Mouse (Mus musculus) limb, embryonic 10.5 days (tissue): ENCODE results near the gene Sall2. TPM values are rescaled to one million over a fixed set of nuclear protein-coding genes. Genes with fewer than 3 reads are reported as not detected.
A peak's percentile ranks its signal among the peaks of the same experiment; 100 is the strongest.

Experiments
- DNase-seq: peaks from one replicate; pipeline ENCODE4 v3.0.0-alpha.2; 2017; ENCODE audit warnings: low spot score
- H3K27ac ChIP-seq: fragments of 300-500 bp; sonication (generic); 2 replicates; pipeline ENCODE4 v1.5.1; 2016; ENCODE audit warnings: mild to moderate bottlenecking
- H3K27me3 ChIP-seq: fragments of 300-500 bp; sonication (generic); 2 replicates; pipeline ENCODE4 v1.6.1; 2016; ENCODE audit warnings: low read depth, mild to moderate bottlenecking; ENCODE audit not compliant: poor library complexity, severe bottlenecking
- H3K36me3 ChIP-seq: fragments of 300-500 bp; sonication (generic); 2 replicates; pipeline ENCODE4 v1.6.1; 2016; ENCODE audit warnings: mild to moderate bottlenecking, moderate library complexity
- H3K4me1 ChIP-seq: fragments of 300-500 bp; sonication (generic); 2 replicates; pipeline ENCODE4 v1.6.1; 2016
- H3K4me3 ChIP-seq: fragments of 300-500 bp; sonication (generic); 2 replicates; pipeline ENCODE4 v1.5.1; 2016; ENCODE audit warnings: mild to moderate bottlenecking, moderate library complexity
- H3K9me3 ChIP-seq: fragments of 300-500 bp; sonication (generic); replicated peaks from 2 replicates; pipeline ENCODE4 v1.6.1; 2016; ENCODE audit warnings: mild to moderate bottlenecking
- WGBS: fragments of 180-500 bp; shearing (Covaris S2); methylation state at CpG from one replicate; pipeline ENCODE4 v1.1.7; 2016; 5-methylcytosine and 5-hydroxymethylcytosine counted together
- polyA plus RNA-seq: library from polyadenylated mRNA; unstranded; fragments of >200 nt; fragmentation: Nextera tagmentation; extraction: Ambion mirVana; gene quantifications from 2 replicates; pipeline ENCODE4 v1.2.1, GENCODE M21; 2016

Sall2 gene
- 30.8 and 36.1 TPM in 2 replicates for polyA plus RNA-seq

GRCm38 (mm10) chr14:52327910-52328812 is at the start of gene Sall2:
Gene Sall2, minus strand, starts transcription at chr14:52328762.
- Histone ChIP-seq H3K27ac (peak within 1 kb of the TSS; percentile 30; the same call in 1 of the 2 replicates), H3K27me3 (peaks cover 76% of the 10 kb centered on the region), H3K4me1 (peaks cover 10% of the 10 kb centered on the region), H3K36me3 (no peaks in the 10 kb centered on the region), H3K9me3 (no peaks in the 10 kb centered on the region), H3K4me3 (peak within 1 kb of the TSS; percentile 53)
- 1% methylated on average over 26 of the region's 26 CpGs for WGBS
- no peak for DNase-seq

DNA sequence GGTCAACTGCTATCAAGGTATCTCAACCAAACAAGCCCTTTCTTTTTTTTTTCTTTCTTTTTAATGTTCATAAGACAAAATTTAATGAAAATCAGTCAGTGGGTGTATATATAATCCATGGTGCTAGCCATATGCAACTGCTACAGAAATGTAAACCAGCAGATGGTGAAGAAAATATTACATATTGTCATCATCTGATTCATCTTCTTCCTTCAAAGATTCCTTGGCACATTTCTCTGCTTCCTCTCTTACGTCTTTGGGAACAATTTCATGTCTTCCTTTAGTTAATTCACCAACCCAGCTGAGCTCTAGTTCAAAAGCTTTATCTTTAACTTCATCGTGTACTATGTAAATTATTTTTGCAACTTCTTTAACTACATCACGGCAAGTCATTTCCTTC is 40.2 kb upstream of the Sall2 start:
- no peaks in the 10 kb centered on the region for H3K9me3 ChIP-seq
- H3K4me1 ChIP-seq: no peaks in the 10 kb centered on the region
- WGBS: 89% methylated on average over 3 of the region's 3 CpGs
- no peaks in the 10 kb centered on the region for H3K27me3 ChIP-seq
- no peak for DNase-seq
- H3K4me3 ChIP-seq: no peak overlapping the region
- no peaks in the 10 kb centered on the region for H3K36me3 ChIP-seq
- no peak overlapping the region for H3K27ac ChIP-seq

DNA sequence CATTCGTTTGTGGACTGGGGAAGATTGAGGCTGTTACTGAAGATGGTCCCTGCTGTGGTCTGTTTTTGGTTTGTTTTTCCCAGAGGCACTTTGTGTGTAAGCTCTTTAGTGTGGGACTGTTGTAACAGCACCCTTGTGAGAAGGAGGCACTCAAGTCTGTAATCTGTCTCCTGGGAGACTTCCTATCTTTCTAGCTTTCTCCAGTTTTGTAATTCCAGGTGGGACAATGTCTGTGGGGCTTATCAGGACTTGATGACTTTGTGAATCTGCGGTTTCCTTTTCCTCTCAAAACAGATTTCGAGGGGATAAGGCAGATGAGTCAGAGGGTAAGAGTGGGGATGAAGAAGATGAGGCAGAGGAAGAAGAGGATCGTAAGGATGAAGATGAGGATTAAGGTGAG is 27.7 kb upstream of the Sall2 start, which contains the start of gene Olfr1513:
Gene Olfr1513 (minus strand): TSS at position 101 of the 400 bp plus-strand sequence.
- 72% methylated on average over 4 of the region's 4 CpGs for WGBS
- Histone ChIP-seq H3K36me3 (no peaks in the 10 kb centered on the region), H3K9me3 (no peaks in the 10 kb centered on the region), H3K27me3 (no peaks in the 10 kb centered on the region), H3K27ac (no peak within 1 kb of the TSS), H3K4me1 (no peaks in the 10 kb centered on the region), H3K4me3 (no peak within 1 kb of the TSS)
- no peak for DNase-seq

GRCm38 (mm10) chr14:52339512-52339852 is 10.9 kb upstream of the Sall2 start:
- no peak overlapping the region for H3K4me3 ChIP-seq
- H3K9me3 ChIP-seq: no peaks in the 10 kb centered on the region
- H3K4me1 ChIP-seq: no peaks in the 10 kb centered on the region
- H3K27ac ChIP-seq: no peak overlapping the region
- 73% methylated on average over 6 of the region's 6 CpGs for WGBS
- DNase-seq: no peak
- no peaks in the 10 kb centered on the region for H3K36me3 ChIP-seq
- no peaks in the 10 kb centered on the region; the same call in 1 of the 2 replicates for H3K27me3 ChIP-seq

- DNase-seq: peak; percentile 56
- 35% methylated on average over 21 of the region's 21 CpGs for WGBS
- no peaks in the 10 kb centered on the region for H3K4me1 ChIP-seq
- no peaks in the 10 kb centered on the region; the same call in 1 of the 2 replicates for H3K27me3 ChIP-seq
- H3K36me3 ChIP-seq: no peaks in the 10 kb centered on the region
- no peak overlapping the region; the same call in 1 of the 2 replicates for H3K4me3 ChIP-seq
- no peak overlapping the region for H3K27ac ChIP-seq
- H3K9me3 ChIP-seq: no peaks in the 10 kb centered on the region
Observed at GRCm38 (mm10) chr14:52338751-52339511, 10.4 kb upstream of the Sall2 start.

DNA sequence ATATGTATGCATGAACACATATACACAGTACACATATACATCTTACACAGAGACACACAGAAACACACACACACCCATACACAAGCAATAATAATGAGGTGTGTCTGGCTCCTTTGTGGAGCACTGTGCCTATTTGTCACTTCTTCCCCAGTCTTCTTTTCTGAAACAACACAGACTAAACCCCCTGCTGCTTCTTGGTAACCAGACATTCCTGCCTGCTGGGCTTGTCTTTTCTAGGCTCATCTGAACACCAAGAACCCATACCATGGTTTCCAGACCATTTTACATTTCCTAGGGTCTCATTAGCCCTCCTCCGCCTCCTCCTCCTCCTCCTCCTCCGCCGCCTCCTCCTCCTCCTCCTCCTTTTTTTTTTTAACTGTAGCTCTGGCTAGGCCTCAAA is 3.6 kb upstream of the Sall2 start:
- Histone ChIP-seq H3K36me3 (no peaks in the 10 kb centered on the region), H3K27ac (no peak overlapping the region), H3K9me3 (no peaks in the 10 kb centered on the region), H3K27me3 (peaks cover 57% of the 10 kb centered on the region), H3K4me1 (peaks cover 10% of the 10 kb centered on the region), H3K4me3 (no peak overlapping the region)
- 100% methylated on average over 1 of the region's 3 CpGs for WGBS
- DNase-seq: no peak

DNA sequence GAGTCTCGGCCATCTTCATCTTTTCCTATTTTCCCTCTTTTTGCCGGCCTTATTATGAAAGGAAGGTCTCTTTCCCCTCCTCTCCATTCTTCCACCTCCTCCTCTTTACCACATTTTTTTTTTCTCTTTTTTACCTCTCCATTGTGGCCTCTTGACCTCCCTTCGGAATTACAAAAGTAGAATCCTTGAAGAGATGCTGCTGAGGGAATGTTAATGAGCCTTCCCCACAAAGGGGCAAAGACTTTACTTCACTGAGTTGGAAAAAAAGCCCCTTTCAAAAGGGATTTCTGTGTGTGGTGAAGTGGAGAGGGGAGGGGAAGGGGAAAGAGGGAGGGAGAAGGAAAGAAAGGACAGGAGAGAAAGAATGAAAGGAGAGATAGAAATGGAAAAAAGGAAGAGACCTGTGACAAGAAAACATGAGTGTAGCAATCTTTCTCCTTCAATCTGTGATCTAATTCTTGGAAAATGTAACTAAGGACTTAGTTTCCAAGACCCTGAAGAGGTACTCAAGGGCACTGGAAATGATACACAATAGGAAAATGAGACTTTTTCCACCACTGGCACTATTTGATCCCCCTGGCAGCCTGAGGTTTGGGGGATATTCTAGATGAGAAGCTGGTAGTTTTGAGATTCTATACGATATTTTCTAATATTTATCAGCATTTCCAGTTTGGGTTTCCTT is 2.6 kb upstream of the Sall2 start:
- no peak overlapping the region for H3K27ac ChIP-seq
- whole genome bisulfite sequencing: 25% methylated on average over 4 of the region's 4 CpGs
- DNase-seq: no peak
- H3K9me3 ChIP-seq: no peaks in the 10 kb centered on the region
- peaks cover 10% of the 10 kb centered on the region for H3K4me1 ChIP-seq
- no peaks in the 10 kb centered on the region for H3K36me3 ChIP-seq
- H3K4me3 ChIP-seq: no peak overlapping the region
- peaks cover 67% of the 10 kb centered on the region for H3K27me3 ChIP-seq

DNA sequence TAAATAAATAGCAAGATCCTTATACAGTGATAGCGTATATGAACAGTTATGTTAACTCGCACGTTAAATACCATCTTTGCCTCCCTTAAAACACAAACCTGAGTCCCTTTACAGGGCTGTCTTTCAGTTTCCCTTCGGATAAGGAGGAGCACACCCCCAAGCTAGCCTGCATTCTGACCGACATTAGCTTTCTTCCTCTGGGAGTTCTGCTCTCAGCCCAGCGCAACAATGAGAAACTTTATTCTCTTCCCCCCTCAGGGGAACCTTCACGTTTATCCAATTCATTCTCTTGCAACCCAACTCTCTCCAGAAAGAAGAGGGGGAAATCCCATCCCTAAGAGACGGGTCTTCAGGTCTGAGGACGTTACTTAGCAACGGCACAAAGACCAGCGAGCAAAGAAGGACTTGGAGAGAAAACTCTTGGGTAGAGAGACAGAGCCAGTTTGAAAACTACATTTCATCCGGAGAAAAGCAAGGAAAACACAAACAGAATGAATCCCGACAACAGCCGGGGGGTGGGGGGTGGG is 1.1 kb downstream of the Sall2 start:
- Histone ChIP-seq H3K9me3 (no peaks in the 10 kb centered on the region), H3K4me1 (peaks cover 10% of the 10 kb centered on the region), H3K36me3 (no peaks in the 10 kb centered on the region), H3K27ac (no peak overlapping the region), H3K4me3 (peak overlapping the region; percentile 53), H3K27me3 (peaks cover 71% of the 10 kb centered on the region)
- WGBS: 4% methylated on average over 14 of the region's 14 CpGs
- DNase-seq: no peak

- Histone ChIP-seq H3K4me1 (peaks cover 10% of the 10 kb centered on the region), H3K9me3 (no peaks in the 10 kb centered on the region), H3K27ac (no peak overlapping the region), H3K27me3 (peaks cover 55% of the 10 kb centered on the region), H3K36me3 (no peaks in the 10 kb centered on the region), H3K4me3 (no peak overlapping the region)
- 11% methylated on average over 4 of the region's 4 CpGs for WGBS
- DNase-seq: no peak
Observed at GRCm38 (mm10) chr14:52325890-52326289, 2.7 kb downstream of the Sall2 start.

GRCm38 (mm10) chr14:52319361-52319760 is 9.2 kb downstream of the Sall2 start:
- Histone ChIP-seq H3K27ac (no peak overlapping the region), H3K36me3 (peaks cover 6% of the 10 kb centered on the region), H3K4me1 (peaks cover 23% of the 10 kb centered on the region), H3K9me3 (no peaks in the 10 kb centered on the region), H3K27me3 (no peaks in the 10 kb centered on the region), H3K4me3 (no peak overlapping the region)
- 74% methylated on average over 6 of the region's 6 CpGs for WGBS
- DNase-seq: no peak

- Histone ChIP-seq H3K36me3 (peaks cover 33% of the 10 kb centered on the region), H3K4me3 (peak overlapping the region; percentile 82), H3K4me1 (peaks cover 33% of the 10 kb centered on the region), H3K27me3 (no peaks in the 10 kb centered on the region), H3K27ac (peak overlapping the region; percentile 98), H3K9me3 (0 out of 2 replicates have a peak, but pooled peaks cover 4% of the 10 kb centered on the region)
- WGBS: 6% methylated on average over 16 of the region's 16 CpGs
- no peak for DNase-seq
Observed at GRCm38 (mm10) chr14:52316441-52317225, 11.9 kb downstream of the Sall2 start.
